Mouse (Mus musculus): ENCODE data around the gene Tbk1. TPM values are rescaled to one million over a fixed set of nuclear protein-coding genes. Genes with fewer than 3 reads are reported as not detected.

The Tbk1 gene
- total and polyA plus RNA-seq, 2 experiments from 2014 or later = 23.7 to 34.2 TPM

DNA sequence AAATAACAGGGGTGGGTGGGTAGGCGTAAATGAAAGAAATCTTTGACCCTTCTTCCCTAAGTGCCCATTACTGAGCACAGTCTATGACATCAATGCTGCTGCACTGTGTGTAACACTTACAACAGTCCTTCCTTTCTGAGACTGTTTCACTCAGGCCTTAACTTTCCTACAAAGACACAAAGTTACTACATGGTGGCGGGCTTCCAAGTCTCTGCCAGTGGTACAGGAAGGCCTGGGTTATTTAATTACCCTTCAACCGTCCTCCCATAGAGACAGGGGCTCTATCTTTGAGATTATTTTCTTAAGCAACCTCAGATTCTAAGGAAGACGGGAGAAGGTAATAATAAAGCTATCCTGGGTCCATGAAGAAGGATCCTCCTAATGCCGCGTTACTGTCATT lies 25.9 kb upstream of the Tbk1 start:
- ATAC-seq (no peak), DNase-seq (no peak)
- no peak for TF ChIP-seq CTCF (IDR thresholded peaks at IDR 0.05; ENCODE audit: low read depth)
- Histone ChIP-seq H3K4me1 (ENCODE audit: insufficient read depth) (no peaks in the 10 kb centered on the region), H3K9ac (no peak overlapping the region), H3K4me2 (ENCODE audit: low read depth) (no peak overlapping the region), H3K27ac (ENCODE audit: low read depth, low read length) (no peak overlapping the region), H3K36me3 (ENCODE audit: insufficient read depth) (peaks cover 54% of the 10 kb centered on the region), H3K4me3 (ENCODE audit: low read depth, low read length) (no peak overlapping the region), H3K9me3 (ENCODE audit: low read length) (no peaks in the 10 kb centered on the region), H3K27me3 (ENCODE audit: insufficient read depth, low read length) (no peaks in the 10 kb centered on the region)
- WGBS = 90% methylated on average over 6 of the region's 6 CpGs

DNA sequence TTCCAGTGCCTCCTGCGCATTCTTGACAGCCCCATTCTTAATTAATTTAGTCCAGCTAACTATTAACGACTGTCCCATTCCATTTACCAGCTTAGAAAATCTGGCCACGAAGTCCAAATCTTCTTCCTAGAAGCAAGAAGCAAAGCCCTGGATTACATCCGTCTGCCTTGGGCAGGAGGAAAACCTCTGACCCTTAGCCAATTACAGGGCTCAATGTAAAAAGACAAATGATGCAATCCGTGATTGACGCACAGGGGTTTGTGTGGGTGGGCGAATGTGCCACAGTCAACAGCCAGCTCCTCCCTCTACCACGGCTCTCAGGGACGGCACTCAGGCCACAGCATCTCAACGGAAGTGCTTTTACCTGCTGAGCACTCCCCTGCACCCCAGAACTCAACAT lies 25.0 kb upstream of the Tbk1 start:
- DNase-seq (no peak), ATAC-seq (no peak)
- Histone ChIP-seq H3K9ac (no peak overlapping the region), H3K36me3 (ENCODE audit: insufficient read depth) (peaks cover 58% of the 10 kb centered on the region), H3K4me3 (ENCODE audit: low read depth, low read length) (no peak overlapping the region), H3K9me3 (ENCODE audit: low read length) (no peaks in the 10 kb centered on the region), H3K4me2 (ENCODE audit: low read depth) (no peak overlapping the region), H3K27ac (ENCODE audit: low read depth, low read length) (no peak overlapping the region), H3K4me1 (ENCODE audit: insufficient read depth) (no peaks in the 10 kb centered on the region), H3K27me3 (ENCODE audit: insufficient read depth, low read length) (no peaks in the 10 kb centered on the region)
- no peak for TF ChIP-seq CTCF (IDR thresholded peaks at IDR 0.05; ENCODE audit: low read depth)
- 58% methylated on average over 9 of the region's 10 CpGs for WGBS

DNA sequence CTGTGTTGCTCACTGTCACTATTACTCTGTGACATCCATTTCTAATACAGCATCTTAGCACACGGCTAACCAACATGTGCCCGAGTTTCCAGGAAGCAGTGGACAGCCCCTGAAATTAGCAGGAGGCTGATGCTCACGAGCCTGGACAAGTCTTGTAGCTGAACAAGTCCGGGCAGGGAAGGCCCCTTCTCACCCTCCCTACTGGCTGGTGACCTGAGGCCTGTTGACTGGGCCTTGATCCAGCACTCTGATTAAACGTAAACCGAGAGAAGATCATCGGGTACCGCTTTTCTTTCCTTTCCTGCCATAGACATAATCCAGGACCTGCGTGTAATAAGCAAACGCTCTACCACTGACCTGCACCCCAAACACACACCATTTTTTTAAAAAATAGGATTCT lies 21.6 kb upstream of the Tbk1 start:
- no peak for ATAC-seq
- 95% methylated on average over 10 of the region's 10 CpGs for WGBS
- DNase-seq = no peak
- Histone ChIP-seq H3K9ac (no peak overlapping the region), H3K4me2 (ENCODE audit: low read depth) (no peak overlapping the region), H3K4me1 (ENCODE audit: insufficient read depth) (no peaks in the 10 kb centered on the region), H3K9me3 (ENCODE audit: low read length) (no peaks in the 10 kb centered on the region), H3K36me3 (ENCODE audit: insufficient read depth) (peaks cover 71% of the 10 kb centered on the region), H3K27ac (ENCODE audit: low read depth, low read length) (no peak overlapping the region), H3K27me3 (ENCODE audit: insufficient read depth, low read length) (no peaks in the 10 kb centered on the region), H3K4me3 (ENCODE audit: low read depth, low read length) (no peak overlapping the region)
- TF ChIP-seq CTCF (IDR thresholded peaks at IDR 0.05; ENCODE audit: low read depth) = no peak

DNA sequence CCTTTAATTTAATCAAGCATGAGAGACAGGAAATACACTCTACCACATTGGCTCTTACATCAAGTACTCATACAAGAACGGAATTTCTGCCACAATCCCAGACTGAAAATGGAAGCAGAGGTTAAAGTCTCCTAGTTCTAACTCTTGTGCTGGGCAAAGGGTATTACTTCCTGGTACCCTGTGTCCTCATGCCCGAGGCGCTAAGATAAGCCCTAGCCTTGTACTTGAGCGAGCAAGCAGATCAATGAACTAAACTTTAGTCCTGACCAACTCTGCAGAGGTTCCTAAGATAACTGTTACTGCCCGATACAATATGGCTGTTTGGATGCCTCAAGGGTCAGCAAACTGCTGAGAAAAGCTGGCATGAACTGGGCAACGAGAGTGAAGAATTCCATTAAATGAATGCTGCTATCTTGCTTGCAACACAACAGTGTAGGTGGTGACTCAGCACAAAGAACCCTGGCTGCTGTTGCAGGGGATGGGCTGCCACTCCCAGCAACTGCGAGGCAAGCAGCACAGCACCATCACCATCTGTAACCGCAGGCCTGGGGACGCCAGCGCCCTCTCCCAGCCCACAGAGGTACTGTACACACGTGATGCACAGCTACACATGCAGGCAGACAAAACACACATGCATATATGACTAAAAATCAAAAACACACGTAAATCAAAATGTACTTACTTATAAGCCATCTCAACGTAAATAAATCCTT lies 18.2 kb upstream of the Tbk1 start:
- H3K27ac ChIP-seq (ENCODE audit: low read depth, low read length) = no peak overlapping the region
- H3K9ac ChIP-seq = no peak overlapping the region
- 0 out of 2 replicates have a peak, but pooled peaks have one; percentile 11 for TF ChIP-seq CTCF (IDR thresholded peaks at IDR 0.05; ENCODE audit: low read depth)
- no peak for ATAC-seq
- no peaks in the 10 kb centered on the region for H3K27me3 ChIP-seq (ENCODE audit: insufficient read depth, low read length)
- H3K4me3 ChIP-seq (ENCODE audit: low read depth, low read length) = no peak overlapping the region
- H3K9me3 ChIP-seq (ENCODE audit: low read length) = no peaks in the 10 kb centered on the region
- H3K4me2 ChIP-seq (ENCODE audit: low read depth) = no peak overlapping the region
- DNase-seq = no peak
- WGBS = 96% methylated on average over 13 of the region's 13 CpGs
- H3K4me1 ChIP-seq (ENCODE audit: insufficient read depth) = no peaks in the 10 kb centered on the region
- H3K36me3 ChIP-seq (ENCODE audit: insufficient read depth) = peaks cover 86% of the 10 kb centered on the region

DNA sequence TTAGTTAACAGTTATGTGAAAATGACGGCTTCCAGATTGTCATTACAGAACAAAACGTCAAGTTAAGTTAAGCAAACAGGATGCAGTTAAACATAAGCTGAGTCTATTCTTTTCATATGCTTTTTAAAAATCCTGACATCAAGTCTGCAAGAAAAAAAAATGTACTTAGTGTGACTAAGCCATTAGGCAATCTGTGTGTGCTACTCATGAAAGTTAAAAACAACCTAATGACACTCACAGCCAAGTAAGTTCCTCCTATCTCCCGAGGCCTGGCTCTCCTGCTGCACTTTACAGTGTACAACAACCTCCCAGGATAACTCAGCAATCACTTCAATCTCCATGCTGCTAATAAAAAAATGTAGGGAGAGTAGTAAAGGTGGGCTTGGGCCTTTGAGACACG lies 17.0 kb upstream of the Tbk1 start:
- H3K9me3 ChIP-seq (ENCODE audit: low read length) = no peaks in the 10 kb centered on the region
- no peak overlapping the region for H3K4me2 ChIP-seq (ENCODE audit: low read depth)
- no peak for TF ChIP-seq CTCF (IDR thresholded peaks at IDR 0.05; ENCODE audit: low read depth)
- ATAC-seq (no peak), DNase-seq (no peak)
- H3K9ac ChIP-seq = no peak overlapping the region
- H3K27me3 ChIP-seq (ENCODE audit: insufficient read depth, low read length) = no peaks in the 10 kb centered on the region
- no peak overlapping the region for H3K4me3 ChIP-seq (ENCODE audit: low read depth, low read length)
- H3K36me3 ChIP-seq (ENCODE audit: insufficient read depth) = peaks cover 97% of the 10 kb centered on the region
- H3K4me1 ChIP-seq (ENCODE audit: insufficient read depth) = no peaks in the 10 kb centered on the region
- WGBS = 94% methylated on average over 4 of the region's 4 CpGs
- no peak overlapping the region for H3K27ac ChIP-seq (ENCODE audit: low read depth, low read length)

DNA sequence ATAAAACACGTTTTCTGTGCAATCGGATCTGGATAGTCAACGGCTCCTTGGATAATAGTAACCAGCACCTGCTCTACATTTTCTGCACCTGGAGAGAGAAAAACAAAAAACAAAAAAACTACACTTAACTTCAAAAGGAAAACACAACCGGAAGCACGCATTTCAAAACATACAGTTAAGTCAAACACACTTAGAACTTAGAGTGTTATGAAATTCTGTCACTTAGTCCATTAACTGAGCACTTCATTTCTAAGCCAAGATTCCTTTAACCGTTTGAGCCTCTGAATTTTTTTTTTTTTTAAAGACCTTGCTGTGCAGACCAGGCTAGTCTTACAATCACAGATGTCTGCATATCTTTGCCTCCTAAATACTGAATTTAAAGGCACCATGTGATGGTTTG lies 14.7 kb upstream of the Tbk1 start:
- H3K27me3 ChIP-seq (ENCODE audit: insufficient read depth, low read length) = no peaks in the 10 kb centered on the region
- no peak overlapping the region for H3K4me2 ChIP-seq (ENCODE audit: low read depth)
- H3K9ac ChIP-seq = no peak overlapping the region
- no peak for ATAC-seq
- H3K4me1 ChIP-seq (ENCODE audit: insufficient read depth) = no peaks in the 10 kb centered on the region
- H3K9me3 ChIP-seq (ENCODE audit: low read length) = no peaks in the 10 kb centered on the region
- peaks cover 94% of the 10 kb centered on the region for H3K36me3 ChIP-seq (ENCODE audit: insufficient read depth)
- no peak for DNase-seq
- H3K27ac ChIP-seq (ENCODE audit: low read depth, low read length) = no peak overlapping the region
- H3K4me3 ChIP-seq (ENCODE audit: low read depth, low read length) = no peak overlapping the region
- 84% methylated on average over 6 of the region's 6 CpGs for WGBS
- no peak for TF ChIP-seq CTCF (IDR thresholded peaks at IDR 0.05; ENCODE audit: low read depth)

DNA sequence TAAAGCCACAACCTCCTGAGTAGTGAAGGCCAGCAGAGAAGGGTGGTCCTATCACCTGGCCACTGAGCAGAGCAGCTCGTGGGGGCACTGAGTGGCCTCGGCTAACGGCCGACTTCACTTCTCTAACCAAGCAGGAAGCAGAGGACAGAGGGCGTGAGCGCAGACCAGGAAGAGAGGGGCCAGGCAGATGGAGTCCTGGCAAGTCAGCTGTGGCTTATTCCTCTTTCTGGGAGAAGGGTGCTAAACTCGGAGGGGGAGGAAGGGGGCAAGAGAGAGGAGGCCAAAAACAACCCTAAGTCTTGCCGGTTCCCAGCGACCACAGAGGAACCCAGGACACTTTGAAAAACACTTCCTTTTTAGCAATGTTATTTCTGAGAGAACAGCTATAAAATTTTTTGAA lies 10.0 kb upstream of the Tbk1 start:
- TF ChIP-seq CTCF (IDR thresholded peaks at IDR 0.05; ENCODE audit: low read depth) = no peak
- H3K4me2 ChIP-seq (ENCODE audit: low read depth) = no peak overlapping the region
- WGBS = 90% methylated on average over 9 of the region's 9 CpGs
- no peak for DNase-seq
- no peaks in the 10 kb centered on the region for H3K4me1 ChIP-seq (ENCODE audit: insufficient read depth)
- H3K4me3 ChIP-seq (ENCODE audit: low read depth, low read length) = no peak overlapping the region
- no peak overlapping the region for H3K27ac ChIP-seq (ENCODE audit: low read depth, low read length)
- H3K9me3 ChIP-seq (ENCODE audit: low read length) = no peaks in the 10 kb centered on the region
- H3K36me3 ChIP-seq (ENCODE audit: insufficient read depth) = peaks cover 71% of the 10 kb centered on the region
- H3K27me3 ChIP-seq (ENCODE audit: insufficient read depth, low read length) = no peaks in the 10 kb centered on the region
- no peak overlapping the region for H3K9ac ChIP-seq
- no peak for ATAC-seq

All from forebrain, postnatal 0 days (tissue).